Mouse (Mus musculus) cortical plate, adult 2 months (tissue): ENCODE results near the gene Trpm5.

ENCODE experiments used
- CTCF ChIP-seq: fragments of 200-500 bp; IDR thresholded peaks from 2 replicates; pipeline ENCODE4 v1.5.1; 2011; ENCODE audit warnings: mild to moderate bottlenecking, control low read depth, low read length; ENCODE audit not compliant: insufficient read depth; ENCODE audit errors: extremely low read depth
- POLR2A ChIP-seq: fragments of 200-500 bp; IDR thresholded peaks from 2 replicates; pipeline ENCODE4 v1.6.1; 2011; ENCODE audit warnings: mild to moderate bottlenecking, low read length, control low read depth; ENCODE audit not compliant: insufficient read depth; ENCODE audit errors: extremely low read depth

- TF ChIP-seq CTCF = no peak
- no peak for TF ChIP-seq POLR2A
These were observed 72.9 kb downstream of the Trpm5 start for GRCm38 (mm10) chr7:143021356-143022164.
